Mouse (Mus musculus): Measurements from ENCODE around the gene C330007P06Rik.
A peak's percentile ranks its signal among the peaks of the same experiment; 100 is the strongest.

The C330007P06Rik gene

GRCm38 (mm10) chrX:36833397-36834084 is 40.4 kb downstream of the C330007P06Rik start:
- peak; percentile 54 to 83 for DNase-seq

- DNase-seq, result no peak
These were observed 42.3 kb downstream of the C330007P06Rik start for GRCm38 (mm10) chrX:36831632-36832031.

- peak; percentile 72 to 82 for DNase-seq
These were observed 43.6 kb downstream of the C330007P06Rik start for GRCm38 (mm10) chrX:36830271-36830670.

- peak in 1 of 2 experiments; percentile 29 for DNase-seq
These were observed 47.0 kb downstream of the C330007P06Rik start for GRCm38 (mm10) chrX:36826873-36827272.

GRCm38 (mm10) chrX:36825032-36825431 is 48.9 kb downstream of the C330007P06Rik start:
- peak; percentile 84 to 85 for DNase-seq

GRCm38 (mm10) chrX:36823932-36824711 is 49.8 kb downstream of the C330007P06Rik start:
- peak; percentile 63 to 71 for DNase-seq

GRCm38 (mm10) chrX:36820201-36820600 is 53.7 kb downstream of the C330007P06Rik start:
- DNase-seq, result peak; percentile 68 to 76

GRCm38 (mm10) chrX:36819575-36819974 is 54.3 kb downstream of the C330007P06Rik start:
- peak in 1 of 2 experiments; percentile 60 for DNase-seq

GRCm38 (mm10) chrX:36816953-36817441 is 56.9 kb downstream of the C330007P06Rik start:
- DNase-seq, result peak in 1 of 2 experiments; percentile 56

GRCm38 (mm10) chrX:36816368-36816899 is 57.5 kb downstream of the C330007P06Rik start:
- DNase-seq, result no peak

- no peak for DNase-seq
These were observed 58.5 kb downstream of the C330007P06Rik start for GRCm38 (mm10) chrX:36815439-36815838.

- peak in 1 of 2 experiments; percentile 58 for DNase-seq
These were observed 58.9 kb downstream of the C330007P06Rik start for GRCm38 (mm10) chrX:36815022-36815421.

- peak; percentile 69 to 88 for DNase-seq
These were observed 59.6 kb downstream of the C330007P06Rik start for GRCm38 (mm10) chrX:36814161-36814836.

GRCm38 (mm10) chrX:36811377-36811776 is 62.5 kb downstream of the C330007P06Rik start:
- DNase-seq, result peak in 1 of 2 experiments; percentile 71

- no peak for DNase-seq
These were observed 65.6 kb downstream of the C330007P06Rik start for GRCm38 (mm10) chrX:36808318-36808683.

- DNase-seq, result peak; percentile 91
These were observed 66.3 kb downstream of the C330007P06Rik start for GRCm38 (mm10) chrX:36807360-36808317.

GRCm38 (mm10) chrX:36805466-36806235 is 68.3 kb downstream of the C330007P06Rik start:
- no peak for DNase-seq

GRCm38 (mm10) chrX:36804196-36804595 is 69.7 kb downstream of the C330007P06Rik start:
- DNase-seq, result peak; percentile 66 to 84

- no peak for DNase-seq
These were observed 70.7 kb downstream of the C330007P06Rik start for GRCm38 (mm10) chrX:36803189-36803588.

GRCm38 (mm10) chrX:36799131-36799879 is 74.6 kb downstream of the C330007P06Rik start:
- DNase-seq, result no peak
